Mouse (Mus musculus) T-cell, adult 2 months (primary cell): Measurements from ENCODE around the gene Usp15.
"Not testable (repeated sequence)": the region's sequence is repeated elsewhere in the genome, so short reads cannot be mapped to it uniquely, and the experiment has no call there.

Experiments used
- DNase-seq: peaks from one replicate; pipeline ENCODE4 v3.0.0; 2022; ENCODE audit warnings: low spot score

Usp15 gene

GRCm38 (mm10) chr10:123196835-123197559, at the start of gene Usp15:
Gene Usp15 (minus strand): TSS chr10:123196995.
- peak; percentile 93 for DNase-seq

DNA sequence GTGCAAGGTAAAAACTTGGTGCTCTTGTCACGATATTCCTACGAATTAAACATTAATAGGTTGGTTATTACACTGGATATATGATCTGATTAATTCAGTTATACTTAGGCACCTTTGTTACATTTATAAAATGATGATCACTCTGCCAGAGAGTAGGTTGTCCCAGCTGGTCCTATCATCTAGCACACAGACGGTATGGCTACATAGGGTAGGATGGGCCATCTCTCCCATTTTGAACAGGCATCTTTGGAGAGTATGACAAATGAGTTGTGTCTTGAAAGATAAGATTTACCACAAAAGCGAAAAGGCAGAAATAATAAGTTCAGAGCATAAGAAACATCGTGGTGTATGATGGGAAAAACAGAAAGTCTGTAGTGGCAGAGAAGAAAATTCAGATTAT, 32.6 kb upstream of the Usp15 start:
- DNase-seq = no peak

- no peak for DNase-seq
Measured at GRCm38 (mm10) chr10:123222785-123223184, 26.0 kb upstream of the Usp15 start.

GRCm38 (mm10) chr10:123209517-123209916, 12.7 kb upstream of the Usp15 start:
- no peak for DNase-seq

GRCm38 (mm10) chr10:123208336-123208735, 11.5 kb upstream of the Usp15 start:
- DNase-seq = no peak

DNA sequence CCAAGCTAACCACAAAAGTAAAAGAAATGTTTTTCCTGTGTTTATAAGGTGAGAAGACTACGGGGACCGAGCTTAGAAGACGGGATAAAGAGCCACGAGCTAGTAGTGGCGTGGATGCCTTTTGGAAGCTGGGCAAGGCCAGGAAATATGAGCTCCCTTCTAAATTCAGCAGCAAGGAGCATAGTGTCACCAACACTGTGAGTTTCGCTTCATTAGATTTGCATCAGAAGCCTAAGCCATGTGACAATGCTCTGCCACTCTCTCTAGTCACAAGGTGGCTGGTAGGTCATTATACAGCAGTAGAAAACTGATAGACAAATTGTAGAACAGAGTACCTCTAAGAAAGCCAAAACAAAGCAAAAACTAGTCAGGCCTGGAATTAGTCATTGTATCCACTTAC, 9.3 kb upstream of the Usp15 start:
- no peak for DNase-seq

DNA sequence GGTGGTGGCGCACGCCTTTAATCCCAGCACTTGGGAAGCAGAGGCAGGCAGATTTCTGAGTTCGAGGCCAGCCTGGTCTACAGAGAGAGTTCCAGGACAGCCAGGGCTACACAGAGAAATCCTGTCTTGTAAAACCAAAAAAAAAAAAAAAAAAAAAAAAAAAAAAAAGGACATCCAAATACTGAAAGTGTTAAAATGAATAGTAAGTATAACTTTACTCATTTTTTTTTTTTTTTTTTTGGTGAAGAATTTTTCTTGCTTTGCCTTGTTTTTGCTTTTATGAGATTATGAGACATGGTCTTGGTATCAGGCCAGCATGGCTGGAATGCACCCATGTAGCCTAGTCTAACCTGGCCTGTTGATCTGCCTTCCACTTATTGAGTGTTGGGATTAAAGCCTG, 8.6 kb upstream of the Usp15 start:
- DNase-seq = not testable (repeated sequence)

DNA sequence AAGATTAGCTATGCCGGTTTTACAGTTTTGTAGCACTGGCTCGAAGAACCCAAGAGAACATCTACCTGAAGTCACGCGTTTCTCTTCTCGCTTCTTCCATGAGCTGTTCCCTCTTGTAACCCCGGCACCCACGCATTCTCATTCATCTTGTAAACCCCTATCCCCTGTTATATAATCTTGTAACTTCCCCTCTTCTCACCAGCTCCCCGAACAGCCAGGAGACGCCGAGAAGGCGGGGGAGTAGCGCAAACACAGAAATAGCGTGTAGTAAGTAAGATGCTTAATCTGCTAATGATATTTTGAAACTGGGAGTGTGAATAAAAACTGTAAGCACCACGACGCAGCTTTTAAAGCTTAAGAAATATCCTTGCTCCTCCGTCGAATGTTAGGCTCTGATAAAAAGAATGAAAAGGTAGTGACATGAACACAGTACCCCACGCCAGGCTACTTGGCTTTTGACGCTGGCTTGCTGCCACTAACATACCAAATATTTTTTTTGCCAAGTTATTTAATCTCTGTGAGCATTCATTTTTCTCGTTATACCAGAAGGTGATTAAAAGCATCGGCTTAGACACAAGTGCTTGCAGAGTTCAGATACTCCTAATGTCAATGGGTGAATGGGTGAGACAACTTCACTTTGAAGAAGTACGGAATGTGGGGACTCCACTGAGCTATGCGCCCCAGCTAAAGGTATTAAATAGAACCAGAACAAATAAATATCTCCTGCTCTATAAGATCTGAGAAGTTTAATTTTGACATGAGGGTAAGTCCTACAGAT, 5.4 kb upstream of the Usp15 start:
- no peak for DNase-seq

DNA sequence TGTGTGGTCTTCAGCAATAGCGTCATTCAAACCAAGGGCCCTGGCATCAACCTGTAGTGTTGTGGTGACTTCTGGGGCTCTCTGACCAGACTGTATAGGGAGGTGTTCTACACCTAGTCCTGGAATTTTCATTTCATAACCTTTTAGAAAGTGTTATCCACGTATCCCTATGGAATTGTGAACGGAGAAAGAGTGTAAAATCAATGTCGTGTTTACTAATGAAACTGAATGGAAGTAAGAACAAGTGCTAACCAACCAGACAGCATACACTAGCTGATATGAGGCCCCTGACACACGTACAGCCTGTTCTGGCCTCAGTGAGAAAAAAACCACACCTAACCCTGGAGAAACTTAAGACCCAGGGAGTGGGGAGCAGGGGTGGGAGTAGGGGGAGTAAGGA, 4.6 kb upstream of the Usp15 start:
- no peak for DNase-seq

GRCm38 (mm10) chr10:123200996-123201395, 4.2 kb upstream of the Usp15 start:
- no peak for DNase-seq

DNA sequence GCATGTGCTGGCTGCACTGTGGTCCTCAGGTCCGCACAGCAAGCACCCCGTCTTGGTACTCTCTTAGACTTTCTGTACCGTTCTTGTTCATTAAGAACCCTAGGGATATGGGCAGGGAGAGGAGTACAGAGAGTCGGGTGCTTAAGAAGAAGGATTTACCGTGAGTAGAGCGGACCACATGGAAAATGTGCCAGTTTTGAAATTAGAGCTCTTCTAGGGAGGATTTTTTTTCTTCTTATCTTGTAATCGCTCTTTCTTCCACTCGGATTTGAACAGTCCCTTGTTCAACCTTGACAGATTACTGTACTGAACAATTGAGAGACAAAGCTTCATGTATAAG, 3.5 kb upstream of the Usp15 start:
- no peak for DNase-seq

DNA sequence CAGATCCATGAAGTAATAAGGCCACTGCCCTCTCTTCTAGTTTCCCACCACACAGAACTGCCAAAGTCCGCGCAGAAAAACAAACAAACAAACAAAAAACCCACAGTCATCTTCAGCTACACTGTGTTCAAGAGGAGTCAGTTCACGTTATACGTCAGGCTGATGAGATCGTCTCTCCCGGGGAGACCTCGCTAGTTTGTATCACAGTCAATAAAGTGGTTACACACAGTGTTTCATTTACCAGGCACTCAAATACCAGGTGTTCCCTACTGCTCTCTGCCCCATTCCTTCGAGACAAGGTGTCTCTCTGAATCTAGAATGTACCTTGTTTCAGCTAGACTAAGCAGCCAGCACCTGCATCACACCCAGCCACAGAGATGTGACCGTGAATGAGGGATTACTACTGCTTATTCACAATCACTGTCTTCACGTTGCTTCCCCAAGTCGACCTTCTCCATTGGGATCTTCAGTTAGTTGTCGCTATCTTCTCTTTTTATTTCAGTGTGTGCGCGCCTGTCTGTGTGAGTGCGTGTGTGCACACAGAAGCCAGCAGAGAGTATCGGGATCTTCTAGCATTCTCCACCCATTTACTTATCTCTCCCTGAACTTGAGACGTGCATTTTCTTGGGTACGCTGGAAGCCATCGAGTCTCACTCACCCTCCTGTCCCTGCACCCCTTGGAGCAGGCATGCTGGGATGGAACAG, 3.0 kb upstream of the Usp15 start:
- no peak for DNase-seq

DNA sequence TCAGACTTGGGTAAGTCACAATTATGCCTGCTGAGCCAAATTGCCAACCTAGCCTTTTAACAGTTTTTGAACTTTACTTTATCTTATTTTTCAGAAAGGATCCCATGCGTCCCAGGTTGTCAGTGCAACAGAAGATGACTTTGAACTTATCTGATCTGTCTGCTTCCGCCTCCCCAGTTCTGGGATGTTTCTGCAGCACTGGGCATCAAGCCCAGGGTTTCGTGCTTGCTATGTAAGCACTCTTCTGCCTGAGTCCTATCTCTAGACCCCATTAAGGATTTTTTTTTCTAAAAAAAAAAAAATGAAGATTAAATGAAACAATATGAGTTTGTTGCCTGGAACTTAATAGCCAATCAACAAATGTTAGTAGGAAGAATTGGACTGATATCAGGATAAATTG, 2.3 kb upstream of the Usp15 start:
- DNase-seq = no peak

DNA sequence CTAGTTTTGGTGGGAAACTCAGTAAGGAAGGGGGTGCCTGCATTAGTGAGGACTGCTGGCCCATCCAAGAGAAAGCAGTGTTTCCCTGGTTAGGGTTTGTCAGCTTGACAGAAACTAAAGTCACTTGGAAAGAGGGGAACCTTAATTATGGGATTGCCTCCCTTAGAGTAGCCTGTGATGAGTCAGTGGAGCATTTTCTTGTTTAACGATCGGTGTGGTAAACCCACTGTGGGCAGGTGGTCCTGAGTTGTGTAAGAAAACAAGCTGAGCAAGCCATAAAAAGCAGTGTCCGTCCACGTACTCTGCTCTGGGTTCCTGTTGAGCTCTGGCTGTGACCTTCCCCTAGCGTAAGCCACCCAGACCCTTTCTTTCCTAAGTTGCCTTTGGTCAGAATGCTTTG, 1.4 kb upstream of the Usp15 start:
- DNase-seq = no peak

GRCm38 (mm10) chr10:123195961-123196834, 597 bp downstream of the Usp15 start:
- peak; percentile 68 for DNase-seq

GRCm38 (mm10) chr10:123195501-123195900, 1.3 kb downstream of the Usp15 start:
- DNase-seq = no peak

DNA sequence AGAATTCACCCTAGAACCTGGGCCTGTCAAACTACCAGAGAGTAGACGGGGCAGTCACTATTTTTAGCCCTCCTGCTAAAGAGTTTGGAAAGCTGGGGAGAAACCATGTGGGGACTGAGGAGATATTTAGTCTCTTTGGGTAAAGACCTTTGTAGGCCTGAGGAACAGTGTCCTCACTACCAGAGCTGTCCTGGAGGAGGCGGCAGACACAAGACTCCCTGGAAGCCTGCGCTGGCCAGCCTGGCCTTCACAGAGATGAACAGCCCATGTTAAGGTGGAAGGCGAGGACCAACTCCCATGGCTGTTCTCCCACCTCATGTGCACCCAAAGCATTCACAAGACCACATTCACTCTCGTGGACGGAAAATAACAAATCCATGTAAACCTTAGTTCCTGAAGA, 5.8 kb downstream of the Usp15 start:
- no peak for DNase-seq

GRCm38 (mm10) chr10:123187337-123187736, 9.5 kb downstream of the Usp15 start:
- DNase-seq = no peak

- no peak for DNase-seq
Measured at GRCm38 (mm10) chr10:123185907-123186306, 10.9 kb downstream of the Usp15 start.

GRCm38 (mm10) chr10:123183743-123184142, 13.1 kb downstream of the Usp15 start:
- DNase-seq = no peak

- peak; percentile 37 for DNase-seq
Measured at GRCm38 (mm10) chr10:123183243-123183642, 13.6 kb downstream of the Usp15 start.

GRCm38 (mm10) chr10:123182391-123182790, 14.4 kb downstream of the Usp15 start:
- no peak for DNase-seq
